Mouse (Mus musculus) right cerebral cortex, postnatal 4 days (tissue): Measurements from ENCODE around the gene Parg.
A peak's percentile ranks its signal among the peaks of the same experiment; 100 is the strongest.

Experiments used
- DNase-seq: peaks from one replicate; pipeline ENCODE4 v3.0.0-alpha.2; 2022

Parg gene

DNA sequence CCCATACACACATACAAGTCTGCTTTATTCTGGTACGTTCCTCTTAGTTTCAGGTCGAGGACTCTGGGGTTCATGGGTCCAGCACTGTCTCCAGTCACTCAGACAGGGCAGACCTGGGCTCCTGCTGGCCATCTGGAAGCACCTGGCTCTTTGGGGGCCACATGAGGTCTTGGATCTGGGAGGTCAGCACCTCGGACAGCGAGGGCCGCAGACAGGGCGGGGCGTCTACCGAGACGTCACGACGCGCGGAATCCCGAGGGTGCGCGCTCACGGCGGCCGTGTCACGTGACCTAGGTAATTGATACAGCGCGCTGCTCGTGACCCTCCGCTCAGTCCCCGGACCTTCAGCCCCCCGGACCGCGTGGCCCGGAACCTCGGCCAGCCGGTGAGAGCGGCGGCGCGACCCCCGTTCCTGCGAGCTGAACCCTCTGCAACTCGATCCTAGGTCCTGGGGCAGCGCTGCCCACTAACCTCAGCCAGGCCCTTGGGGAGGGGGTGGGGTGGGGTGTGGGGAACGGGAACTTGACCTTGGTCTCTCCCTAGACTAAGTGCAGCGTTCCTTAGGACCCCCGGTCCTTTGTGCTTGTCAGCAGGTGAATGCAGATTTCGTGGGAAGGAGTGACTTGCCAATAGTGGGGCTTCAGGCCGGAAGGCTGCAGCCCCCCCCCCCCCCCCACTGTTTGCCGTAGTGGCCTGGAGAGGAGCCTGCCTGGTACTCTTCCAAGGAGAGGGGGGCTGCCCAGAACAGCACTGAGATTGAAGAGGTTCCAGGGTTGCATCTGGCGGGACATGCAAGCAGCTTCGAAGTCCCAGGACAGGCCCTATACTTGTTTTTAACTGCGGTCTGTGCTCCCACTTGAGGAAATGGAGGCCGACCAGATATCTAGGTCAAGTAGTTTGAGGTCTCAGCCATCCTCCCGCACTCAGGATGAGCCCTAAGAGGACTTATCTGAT, 120.3 kb downstream of the Parg start, which contains the start of gene Ogdhl:
Gene Ogdhl, plus strand, starts transcription at position 288 of the 954 bp plus-strand sequence.
- peak; percentile 79 for DNase-seq

- no peak for DNase-seq
Observed at GRCm38 (mm10) chr14:32323221-32323620, 121.5 kb downstream of the Parg start.

GRCm38 (mm10) chr14:32327366-32327765, 125.6 kb downstream of the Parg start:
- DNase-seq = no peak

DNA sequence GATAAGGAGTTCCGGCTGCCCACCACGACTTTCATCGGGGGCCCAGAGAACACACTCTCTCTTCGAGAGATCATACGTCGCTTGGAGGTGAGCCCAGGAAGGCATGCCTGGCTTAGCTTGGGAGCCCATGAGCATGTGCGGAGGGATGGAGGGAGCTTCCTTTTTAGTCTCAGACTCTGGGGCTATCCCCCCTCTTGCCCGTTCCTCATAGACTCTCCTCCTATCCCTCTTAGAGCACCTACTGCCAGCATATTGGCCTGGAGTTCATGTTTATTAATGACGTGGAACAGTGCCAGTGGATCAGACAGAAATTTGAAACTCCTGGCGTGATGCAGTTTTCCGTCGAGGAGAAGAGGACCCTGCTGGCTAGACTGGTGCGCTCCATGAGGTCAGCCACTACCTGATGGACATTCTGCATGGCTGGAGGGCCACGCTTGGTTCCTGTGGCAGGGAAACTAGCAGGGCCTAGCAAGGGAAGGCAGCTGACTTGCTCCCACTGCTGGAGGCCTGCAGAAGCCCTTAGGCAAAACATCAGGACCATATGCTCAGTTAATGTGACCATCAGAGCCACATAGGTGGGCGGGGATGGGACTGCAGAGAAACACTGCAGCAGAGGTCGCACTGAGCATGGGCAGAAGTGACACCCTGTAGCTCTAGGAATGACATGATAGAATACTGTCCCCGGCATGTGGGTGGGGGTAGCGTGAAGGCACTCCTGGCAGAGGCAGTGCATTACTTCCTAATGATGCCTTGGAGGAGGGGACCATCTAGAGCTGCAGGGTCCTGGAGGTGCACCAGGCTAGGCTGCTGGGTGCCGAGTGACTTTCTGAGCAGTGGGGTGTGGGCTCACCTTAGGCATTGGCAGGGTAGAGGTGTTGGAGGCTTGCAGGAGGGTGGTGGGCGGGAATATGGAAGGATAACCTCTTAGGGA, 131.0 kb downstream of the Parg start:
- DNase-seq = no peak

DNA sequence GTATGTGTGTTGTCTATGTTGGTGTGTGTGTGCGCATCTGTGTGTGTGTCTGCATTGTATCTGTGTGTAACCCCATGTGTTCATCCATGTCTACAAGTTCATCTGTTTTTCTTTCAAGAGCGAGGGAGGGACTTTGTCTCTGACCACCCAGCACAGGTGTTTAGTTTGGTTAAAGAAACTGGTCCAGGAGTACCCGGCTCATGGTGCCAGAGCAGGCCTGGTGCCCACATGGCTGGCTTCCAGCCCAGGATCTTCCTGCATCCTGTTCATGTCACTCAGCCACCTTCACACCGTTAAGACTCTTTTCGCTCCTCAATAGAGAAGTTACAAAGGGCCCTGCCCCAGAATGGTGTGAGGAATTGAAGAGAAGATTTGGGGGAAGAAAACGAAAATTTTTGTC, 134.3 kb downstream of the Parg start:
- no peak for DNase-seq

- DNase-seq = no peak
Observed at GRCm38 (mm10) chr14:32336547-32336946, 134.8 kb downstream of the Parg start.

DNA sequence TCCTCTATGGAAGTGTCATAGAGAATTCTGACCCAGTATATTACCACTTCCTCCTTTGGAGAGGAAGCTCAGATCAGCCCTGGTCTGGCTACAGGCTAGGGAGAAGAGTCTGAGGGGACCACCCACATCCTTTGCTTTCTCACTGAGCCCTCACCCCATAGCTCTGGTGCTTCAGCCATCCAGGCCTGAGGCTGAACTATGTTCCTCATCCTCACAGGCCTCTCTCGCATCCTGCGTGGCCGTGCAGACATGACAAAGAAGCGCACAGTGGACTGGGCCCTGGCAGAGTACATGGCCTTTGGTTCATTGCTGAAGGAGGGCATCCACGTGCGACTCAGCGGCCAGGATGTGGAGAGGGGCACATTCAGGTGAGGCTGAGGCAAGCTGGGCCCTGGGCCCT, 140.1 kb downstream of the Parg start:
- no peak for DNase-seq

- DNase-seq = no peak
Observed at GRCm38 (mm10) chr14:32344176-32344575, 142.4 kb downstream of the Parg start.

DNA sequence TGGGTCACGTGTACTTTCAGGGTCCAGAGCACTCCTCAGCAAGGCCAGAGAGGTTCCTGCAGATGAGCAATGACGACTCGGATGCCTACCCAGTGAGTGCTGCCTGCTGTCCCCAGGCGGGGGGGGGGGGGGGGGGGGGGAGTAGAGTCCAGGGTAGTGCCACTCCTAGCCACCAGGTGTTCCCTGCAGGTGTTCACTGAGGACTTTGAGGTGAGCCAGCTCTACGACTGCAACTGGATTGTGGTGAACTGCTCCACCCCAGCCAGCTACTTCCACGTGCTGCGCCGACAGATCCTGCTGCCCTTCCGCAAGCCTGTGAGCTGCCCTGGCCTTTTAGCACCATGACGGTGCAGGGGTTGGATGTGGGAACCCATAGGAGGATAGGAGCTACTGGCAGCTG, 142.9 kb downstream of the Parg start:
- no peak for DNase-seq
